Mouse (Mus musculus): ENCODE data around the gene Dnajb5.
A peak's percentile ranks its signal among the peaks of the same experiment; 100 is the strongest.
"Not testable (repeated sequence)": the region's sequence is repeated elsewhere in the genome, so short reads cannot be mapped to it uniquely, and the experiment has no call there.

Gene Dnajb5

DNA sequence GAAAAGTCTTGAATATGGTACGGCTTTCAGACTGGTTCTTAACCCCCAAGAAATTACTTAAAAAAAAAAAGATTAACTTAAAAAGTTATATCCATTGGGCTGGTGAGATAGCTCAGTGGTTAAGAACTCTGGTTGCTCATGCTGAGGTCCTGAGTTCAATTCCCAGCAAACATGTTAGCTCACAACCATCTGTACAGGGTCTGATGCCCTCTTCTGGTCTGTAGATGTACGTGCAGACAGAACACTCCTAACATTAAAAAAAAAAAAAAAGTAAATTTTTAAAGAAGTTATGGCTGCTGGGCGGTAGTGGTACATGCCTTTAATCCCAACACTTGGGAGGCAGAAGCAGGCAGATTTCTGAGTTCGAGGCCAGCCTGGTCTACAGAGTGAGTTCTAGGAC lies 28.4 kb downstream of the Dnajb5 start:
- DNase-seq = no peak

DNA sequence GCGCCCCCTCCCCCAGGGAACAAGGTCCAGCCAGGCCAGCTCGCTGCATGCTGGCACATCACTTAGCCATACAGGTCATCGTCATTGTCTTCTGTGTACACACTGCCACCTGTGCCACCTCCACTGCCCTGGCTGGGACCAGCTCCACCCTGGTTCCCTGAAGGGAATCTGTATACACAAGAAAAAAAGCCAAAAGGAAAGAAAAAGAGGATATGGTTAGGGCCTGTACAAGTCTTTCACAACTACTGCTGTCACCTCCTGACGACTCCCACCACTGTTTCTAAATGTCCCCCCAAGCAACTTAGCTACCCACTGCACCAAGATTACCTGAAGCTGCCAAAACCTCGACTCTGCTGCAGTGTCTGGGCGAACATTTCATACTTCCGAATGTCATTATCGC lies 30.9 kb downstream of the Dnajb5 start:
- DNase-seq = not testable (repeated sequence)

DNA sequence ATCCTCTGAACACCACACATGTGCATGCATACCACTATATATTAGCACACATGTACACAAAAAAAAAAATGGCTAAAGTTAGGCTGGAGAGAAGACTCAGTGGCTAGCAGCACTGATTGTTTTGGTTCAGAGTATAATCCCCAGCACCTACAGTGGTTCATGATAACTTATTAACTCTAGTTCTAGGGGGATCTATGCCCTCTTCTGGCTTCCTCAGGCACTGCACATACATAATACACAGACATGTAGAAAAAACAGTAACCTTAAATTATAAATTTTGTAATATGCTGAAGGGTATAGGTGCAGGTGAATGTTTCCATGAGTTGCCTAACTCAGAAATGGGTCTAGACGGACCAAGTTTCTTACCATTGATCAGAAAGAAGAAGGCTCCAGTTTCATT lies 38.7 kb downstream of the Dnajb5 start:
- DNase-seq = no peak

DNA sequence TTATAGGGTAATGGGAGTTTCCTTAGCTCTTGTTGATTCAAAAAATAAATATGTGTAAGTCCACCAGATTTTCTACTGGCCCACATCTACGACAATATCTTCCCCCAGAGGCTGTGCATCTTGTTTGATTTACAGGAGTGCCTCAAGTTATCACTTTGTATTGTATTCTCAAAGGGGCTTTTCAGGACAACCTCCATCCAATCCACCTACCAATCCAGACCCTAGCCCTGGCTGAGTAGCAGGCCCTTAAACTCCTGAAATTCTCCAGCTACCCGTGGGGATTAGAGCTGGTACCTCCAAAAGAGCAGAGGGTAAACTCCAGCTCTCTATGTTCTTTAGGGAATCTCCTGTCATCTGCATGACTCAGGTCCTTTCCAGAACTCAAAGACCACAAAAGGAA lies 48.4 kb downstream of the Dnajb5 start:
- DNase-seq = no peak

DNA sequence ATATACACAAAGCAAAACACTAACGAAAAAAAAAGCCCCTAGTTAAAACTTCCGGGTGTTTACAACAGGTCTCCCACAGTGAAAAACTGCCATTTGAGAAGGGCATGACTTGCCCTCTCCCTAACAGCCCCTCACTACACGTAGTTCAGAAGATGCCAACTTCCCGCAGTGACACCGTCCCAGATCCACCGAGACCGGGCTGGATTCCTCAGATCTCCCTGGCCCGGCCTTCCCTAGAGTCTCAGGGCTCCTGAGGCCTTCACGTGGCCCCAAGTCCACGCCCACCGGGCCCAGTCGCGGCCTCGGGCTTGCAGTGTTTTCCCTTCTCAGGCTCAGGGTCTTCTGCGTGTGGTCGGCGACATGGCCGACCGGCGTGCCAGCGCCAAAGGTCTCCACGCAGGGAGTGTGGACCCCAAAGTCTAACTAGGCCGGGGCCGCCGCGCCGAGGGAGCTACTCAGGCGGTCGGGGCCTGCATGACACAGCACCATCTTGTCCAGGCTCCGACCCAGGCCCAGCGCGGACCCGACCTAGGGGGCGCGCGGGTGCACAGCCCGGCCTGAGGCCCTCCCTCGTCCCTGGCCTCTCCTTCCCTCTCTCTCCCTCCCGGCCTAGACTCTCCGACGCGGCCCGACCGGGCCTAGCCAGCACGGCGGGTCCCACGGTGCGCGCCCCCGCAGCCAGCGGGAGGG lies 50.0 kb downstream of the Dnajb5 start:
- peak; percentile 75 for DNase-seq

DNA sequence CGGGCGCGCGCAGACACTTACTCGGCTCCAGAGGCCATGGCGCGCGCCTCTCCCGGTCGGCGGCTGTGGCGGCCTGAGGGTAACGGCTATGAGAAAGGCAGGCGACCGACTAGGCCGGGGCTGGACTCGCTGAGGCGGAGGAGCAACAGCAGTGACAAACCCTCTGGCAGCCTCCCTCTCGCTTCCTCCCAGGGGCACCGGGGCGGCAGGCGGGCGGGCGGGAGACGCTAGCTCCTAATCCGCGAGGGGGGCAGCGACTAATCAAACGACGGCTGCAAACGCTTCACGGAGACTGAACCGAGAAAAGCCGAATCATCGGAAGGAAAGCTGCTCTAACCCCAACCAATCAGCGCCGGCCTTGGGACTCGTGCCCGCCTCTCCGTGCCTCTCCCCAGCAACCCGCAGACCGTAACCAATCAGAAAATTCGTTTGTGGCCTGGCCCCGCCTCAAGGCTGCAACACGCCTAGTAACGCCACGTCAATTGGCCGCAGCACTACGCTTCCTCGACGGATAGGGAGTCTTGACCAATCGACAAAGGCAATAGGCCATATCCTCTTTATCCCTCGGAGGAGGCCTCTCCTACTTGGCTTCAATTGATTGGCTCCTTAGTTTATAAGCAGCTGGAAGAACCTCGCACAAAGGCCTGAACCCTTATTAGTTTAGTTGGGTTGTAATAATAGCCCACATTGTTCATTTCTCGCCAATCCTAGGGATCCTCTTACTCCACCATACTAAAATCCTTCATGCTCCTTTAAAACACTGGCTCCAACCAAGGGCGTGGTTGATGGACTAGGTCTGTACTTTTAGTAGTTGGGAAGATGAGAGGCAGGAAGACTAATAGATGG lies 50.8 kb downstream of the Dnajb5 start, which contains the start of gene Vcp:
TSS of gene Vcp (minus strand) at position 367 of the 846 bp plus-strand sequence.
- peak; percentile 100 for DNase-seq

DNA sequence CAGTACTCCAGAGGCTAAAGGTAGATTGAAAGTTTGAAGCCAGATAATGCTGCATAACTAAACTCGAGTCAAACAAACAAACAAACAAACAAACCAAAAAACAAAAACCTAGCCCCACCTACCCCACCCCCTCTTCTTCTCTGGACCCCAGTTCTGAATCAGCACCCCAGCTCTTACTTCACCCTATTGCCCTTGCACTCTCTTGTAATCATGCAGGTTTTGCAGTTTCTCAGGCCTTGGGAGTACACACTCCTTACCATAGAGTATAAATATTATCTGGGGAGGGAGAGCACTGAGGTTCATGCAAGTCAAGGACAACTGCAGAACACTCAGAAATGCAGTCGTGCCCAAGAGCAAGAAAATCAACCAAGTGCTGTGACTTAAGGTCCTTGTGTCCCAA lies 51.7 kb downstream of the Dnajb5 start:
- no peak for DNase-seq

DNA sequence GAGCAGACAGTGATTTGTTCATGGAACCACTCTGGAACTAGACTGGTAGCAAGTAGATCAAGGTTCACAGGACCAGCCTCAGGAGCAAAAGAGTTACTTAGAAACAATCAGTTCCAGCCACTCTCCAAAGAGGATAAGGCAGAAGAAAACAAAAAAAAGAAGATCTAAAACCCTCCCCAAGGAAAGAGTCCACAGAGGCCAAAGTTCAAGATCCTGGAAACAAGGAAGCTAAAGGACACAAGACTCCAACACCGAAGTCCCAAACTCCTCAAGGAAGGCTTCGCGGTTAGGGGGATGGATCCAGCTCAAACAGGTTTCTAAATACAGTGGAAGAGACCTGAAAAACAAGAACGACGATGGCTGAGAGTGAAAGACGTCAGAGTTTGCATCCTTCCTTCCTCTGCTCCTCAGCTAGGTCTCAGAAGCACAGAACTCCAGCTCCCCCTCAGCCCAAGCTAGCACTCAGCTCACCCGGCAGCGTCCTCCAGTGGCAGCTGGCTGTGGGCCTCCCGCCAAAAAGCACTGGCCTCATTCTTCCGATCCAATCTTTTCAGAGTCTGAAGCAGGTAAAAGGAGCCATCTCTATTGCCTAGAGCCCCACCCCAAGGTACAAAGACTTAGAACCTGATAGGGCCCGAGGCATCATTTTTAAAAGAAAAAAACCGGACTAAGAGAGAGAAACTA lies 53.3 kb downstream of the Dnajb5 start:
- DNase-seq = no peak

DNA sequence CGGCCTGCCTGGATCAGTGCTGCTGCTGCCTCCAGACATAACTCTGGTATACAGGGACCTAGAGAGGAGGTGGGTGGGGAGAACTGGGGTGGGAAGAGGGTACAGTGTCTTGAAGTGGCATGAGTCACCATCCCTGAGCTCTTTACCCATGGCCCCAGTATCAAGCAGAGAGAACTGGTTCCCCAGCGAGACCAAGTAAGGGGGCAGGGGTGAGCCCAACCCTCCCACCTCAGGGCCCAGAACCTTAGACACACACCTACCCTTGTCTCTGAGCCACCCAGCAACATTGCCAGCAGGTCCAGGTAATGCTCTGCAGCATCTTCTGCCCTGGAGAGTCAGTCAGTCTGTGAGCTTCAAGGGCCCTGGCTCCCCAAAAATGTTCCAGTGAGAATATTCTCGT lies 55.3 kb downstream of the Dnajb5 start:
- DNase-seq = no peak

DNA sequence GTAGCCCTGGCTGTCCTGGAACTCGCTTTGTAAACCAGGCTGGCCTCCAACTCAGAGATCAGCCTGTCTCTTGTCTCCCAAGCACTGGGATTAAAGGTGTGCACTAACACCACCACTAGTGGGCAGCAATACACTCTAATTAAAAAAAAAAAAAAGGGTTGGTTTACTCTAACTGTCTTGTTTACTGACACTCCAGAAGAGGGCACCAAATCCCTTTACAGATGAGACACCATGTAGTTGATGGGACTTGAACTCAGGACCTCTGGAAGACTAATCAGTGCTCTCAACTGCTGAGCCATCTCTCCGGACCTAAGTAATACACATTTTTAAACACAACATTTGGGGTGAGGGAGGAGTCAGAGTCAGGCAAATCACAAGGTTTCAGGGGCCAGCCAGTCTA lies 56.2 kb downstream of the Dnajb5 start:
- no peak for DNase-seq
